Mouse (Mus musculus): Measurements from ENCODE around the gene Mfsd11.

The Mfsd11 gene

GRCm38 (mm10) chr11:116852291-116852890, at the start of gene Mfsd11:
Gene Mfsd11, plus strand, starts transcription at chr11:116852440.
- DNase-seq (ENCODE audit: low spot score) = peak; percentile 75

GRCm38 (mm10) chr11:116802709-116803108, 49.5 kb upstream of the Mfsd11 start:
- DNase-seq (ENCODE audit: low spot score) = no peak

DNA sequence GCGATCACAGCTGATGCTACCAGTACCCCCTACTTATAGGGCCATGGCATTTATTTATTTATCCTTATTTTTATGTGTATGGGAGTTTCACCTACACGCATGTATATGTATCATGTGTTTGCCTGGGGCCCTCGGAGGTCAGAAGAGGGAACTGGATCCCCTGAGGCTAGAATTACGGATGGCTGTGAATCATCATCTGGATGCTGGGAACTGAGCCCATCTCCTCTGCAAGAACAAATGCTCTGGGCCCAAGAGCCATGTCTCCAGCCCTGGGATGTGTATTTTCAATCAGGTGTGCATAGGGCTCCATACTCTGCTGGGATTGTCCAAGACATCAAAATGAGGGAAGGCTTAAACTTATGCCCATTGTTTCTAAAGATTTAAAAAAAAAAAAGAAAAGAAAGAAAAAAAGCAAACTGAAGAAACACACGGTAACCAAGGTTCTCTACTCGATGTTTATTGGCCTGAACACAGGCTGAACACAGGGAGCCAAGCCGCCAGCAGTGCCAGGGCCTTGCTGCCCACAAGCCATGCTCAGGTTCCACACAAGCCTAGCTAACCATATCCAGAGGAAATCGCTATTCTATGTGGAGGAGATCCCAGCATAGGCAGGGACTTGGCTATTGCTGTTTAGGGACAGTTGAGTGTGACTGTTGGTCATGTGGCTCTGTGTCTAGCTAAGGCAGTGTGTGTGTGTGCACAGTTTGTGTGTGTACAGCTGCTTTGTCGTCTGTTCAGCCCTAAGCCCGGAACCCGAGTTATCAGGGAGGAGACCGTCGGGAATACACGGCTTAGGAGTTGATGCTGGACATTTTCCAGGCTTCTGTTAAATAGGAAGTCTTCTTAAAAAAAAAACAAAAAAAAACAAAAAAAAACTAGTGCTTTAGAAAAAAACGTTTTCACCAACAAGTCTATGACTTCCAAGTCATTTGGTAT, 45.8 kb upstream of the Mfsd11 start:
- DNase-seq (ENCODE audit: low spot score) = no peak

GRCm38 (mm10) chr11:116807116-116807515, 45.1 kb upstream of the Mfsd11 start:
- DNase-seq (ENCODE audit: low spot score) = no peak

- no peak for DNase-seq (ENCODE audit: low spot score)
Observed at GRCm38 (mm10) chr11:116807526-116807925, 44.7 kb upstream of the Mfsd11 start.

DNA sequence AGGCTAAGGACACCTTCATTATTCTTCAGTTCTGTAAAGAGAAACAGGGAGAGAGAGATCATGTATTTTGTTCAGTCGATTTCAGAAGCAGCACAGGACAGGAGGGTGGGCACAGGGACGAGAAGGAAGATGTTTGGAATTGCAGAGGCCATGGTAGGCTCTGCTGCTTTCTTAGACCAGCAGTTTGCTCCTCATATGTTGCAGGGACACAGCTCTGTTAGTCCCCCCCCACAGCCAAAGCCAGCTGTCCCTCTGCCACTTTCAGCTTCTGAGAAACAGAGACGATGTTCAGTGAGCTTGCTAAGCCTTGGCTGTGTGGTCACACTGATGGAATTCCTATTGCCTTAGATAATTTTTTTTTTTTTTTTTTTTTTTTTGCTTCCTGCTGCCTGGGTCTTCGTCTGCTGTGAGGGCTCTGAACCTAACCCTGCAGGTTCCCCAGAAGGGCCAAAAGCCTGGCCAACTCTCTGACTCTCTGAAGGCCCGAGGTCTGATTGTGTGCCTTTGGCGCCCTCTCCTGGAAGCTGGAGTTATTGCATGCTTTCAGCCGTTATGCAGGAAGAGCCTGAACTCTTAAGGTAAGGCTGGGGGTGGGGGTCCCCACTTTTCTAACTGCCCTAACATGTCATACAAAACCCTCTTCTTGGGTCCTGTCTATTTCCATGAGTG, 44.2 kb upstream of the Mfsd11 start:
- DNase-seq (ENCODE audit: low spot score) = peak; percentile 67

- no peak for DNase-seq (ENCODE audit: low spot score)
Observed at GRCm38 (mm10) chr11:116808811-116809395, 43.3 kb upstream of the Mfsd11 start.

DNA sequence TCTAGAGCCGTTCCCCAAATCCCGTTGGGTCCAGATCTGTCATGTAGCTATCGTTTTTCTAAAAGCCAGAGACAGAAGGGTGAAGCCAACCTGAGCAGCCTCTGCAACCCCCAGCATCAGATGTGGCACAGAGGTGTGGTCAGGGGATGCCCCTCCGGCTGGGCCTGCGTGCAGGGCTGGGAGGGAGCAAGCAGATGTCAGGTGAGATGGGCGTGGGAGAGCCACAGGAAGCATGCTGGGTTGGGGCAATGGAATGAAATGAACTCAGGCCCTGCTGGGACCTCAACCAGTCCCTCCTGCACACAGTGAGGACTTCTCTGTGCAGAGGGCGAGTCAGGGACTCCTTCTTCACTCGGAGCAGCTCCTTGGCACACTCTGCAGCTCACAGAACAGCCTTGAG, 42.7 kb upstream of the Mfsd11 start:
- DNase-seq (ENCODE audit: low spot score) = no peak

DNA sequence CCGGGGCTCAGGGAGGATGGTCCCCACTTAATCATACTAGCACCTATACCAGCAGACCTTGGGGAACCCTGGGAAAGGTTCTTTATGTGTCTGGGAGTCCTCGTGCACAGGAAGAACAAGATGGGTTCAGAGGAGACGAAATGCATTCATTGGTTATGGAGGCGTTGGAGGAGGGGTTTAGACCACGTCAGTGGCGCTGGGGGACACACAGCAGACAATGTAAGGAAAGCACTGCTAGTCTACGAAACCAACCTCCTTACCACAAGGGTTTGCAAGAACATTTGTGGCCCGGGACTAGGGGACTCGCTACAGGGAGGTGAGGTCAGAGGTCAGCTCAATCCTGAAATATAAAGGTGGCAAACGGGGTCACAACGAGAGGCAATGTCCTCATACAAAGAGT, 41.7 kb upstream of the Mfsd11 start:
- no peak for DNase-seq (ENCODE audit: low spot score)

GRCm38 (mm10) chr11:116810983-116811901, 41.0 kb upstream of the Mfsd11 start:
- DNase-seq (ENCODE audit: low spot score) = no peak

- DNase-seq (ENCODE audit: low spot score) = no peak
Observed at GRCm38 (mm10) chr11:116812793-116813529, 39.3 kb upstream of the Mfsd11 start.

GRCm38 (mm10) chr11:116813610-116814009, 38.6 kb upstream of the Mfsd11 start:
- DNase-seq (ENCODE audit: low spot score) = no peak

- no peak for DNase-seq (ENCODE audit: low spot score)
Observed at GRCm38 (mm10) chr11:116814076-116814883, 38.0 kb upstream of the Mfsd11 start.

DNA sequence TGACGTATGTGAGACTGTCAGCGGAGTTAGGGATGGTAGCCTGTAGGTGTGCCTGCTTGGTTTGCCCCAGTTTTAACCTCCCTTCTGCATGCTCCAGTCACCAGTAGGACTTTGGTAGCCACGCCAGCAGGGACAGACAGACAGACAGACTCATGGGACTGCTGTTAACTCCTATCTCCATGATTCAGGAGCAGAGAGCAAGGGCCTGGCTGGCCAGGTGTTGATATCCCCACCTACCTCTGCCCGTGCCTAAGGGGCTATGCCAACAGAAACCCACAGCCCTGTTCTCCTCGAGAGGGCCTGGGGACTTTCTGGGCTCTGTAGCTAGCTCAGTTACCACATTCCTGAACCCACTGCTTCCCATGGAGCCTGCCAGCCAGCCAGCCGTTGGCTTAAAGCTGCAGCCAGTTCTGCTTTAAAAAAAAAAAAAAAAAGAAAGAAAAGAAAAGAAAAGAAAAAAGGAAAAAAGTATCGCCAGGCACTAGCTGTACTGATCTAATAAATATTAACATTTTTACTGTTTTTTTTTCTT, 37.3 kb upstream of the Mfsd11 start:
- no peak for DNase-seq (ENCODE audit: low spot score)

DNA sequence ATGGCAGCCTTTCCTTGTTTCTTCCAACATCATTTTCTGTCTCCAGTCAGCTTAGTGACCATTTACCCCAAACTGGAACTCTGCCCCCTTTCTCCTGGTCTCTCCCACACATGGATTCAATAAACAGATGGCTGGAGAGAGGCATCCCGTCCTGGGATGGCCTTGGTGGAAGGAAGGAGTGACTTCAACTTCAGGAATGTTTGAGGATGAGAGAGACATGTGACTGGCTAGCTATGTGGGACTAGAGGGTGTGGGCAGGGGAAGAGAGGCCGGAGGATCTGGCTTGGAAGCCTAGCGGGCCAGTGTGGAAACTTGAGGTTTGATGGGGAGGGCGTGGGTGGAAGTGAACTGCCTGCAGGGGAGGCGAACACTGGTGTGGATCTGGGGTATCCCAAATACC, 35.5 kb upstream of the Mfsd11 start:
- no peak for DNase-seq (ENCODE audit: low spot score)

- DNase-seq (ENCODE audit: low spot score) = no peak
Observed at GRCm38 (mm10) chr11:116817567-116817966, 34.7 kb upstream of the Mfsd11 start.

GRCm38 (mm10) chr11:116818722-116819121, 33.5 kb upstream of the Mfsd11 start:
- no peak for DNase-seq (ENCODE audit: low spot score)

DNA sequence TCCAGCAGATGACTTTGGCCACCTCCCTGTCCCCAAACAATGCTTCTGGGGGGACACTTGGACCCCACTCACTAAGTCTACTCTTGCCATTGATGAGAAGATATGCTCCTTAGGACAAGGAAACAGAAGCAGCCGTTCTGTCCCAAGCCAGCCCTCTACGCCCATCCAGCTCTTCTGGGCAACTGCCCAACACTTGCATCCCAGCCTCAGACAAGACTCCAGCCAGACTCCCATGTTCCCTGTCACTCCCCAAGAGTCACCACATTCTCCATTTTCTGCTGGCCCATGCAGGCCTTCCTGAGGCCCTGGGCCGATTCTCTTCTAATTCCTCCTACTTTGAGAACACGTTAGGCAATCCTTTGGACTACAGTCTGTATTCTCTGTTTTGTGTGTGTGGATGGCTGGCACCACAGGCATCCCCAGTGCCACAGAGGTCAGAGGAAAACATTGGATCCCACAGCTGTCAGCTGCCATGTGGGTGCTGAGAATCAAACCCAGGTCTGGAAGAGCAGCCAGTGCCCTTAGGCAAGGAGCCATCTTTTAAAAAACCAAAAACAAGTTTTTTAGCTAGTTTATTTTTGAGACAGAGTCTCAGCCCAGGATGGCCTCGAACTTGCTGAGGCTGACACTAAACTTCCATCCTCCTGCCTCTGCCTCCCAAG, 32.2 kb upstream of the Mfsd11 start:
- no peak for DNase-seq (ENCODE audit: low spot score)
